Mouse (Mus musculus) intestine, postnatal 0 days (tissue): ENCODE measurements around the gene Vmn2r31. TPM values are rescaled to one million over a fixed set of nuclear protein-coding genes. Genes with fewer than 3 reads are reported as not detected.
"Not testable (repeated sequence)": the region's sequence is repeated elsewhere in the genome, so short reads cannot be mapped to it uniquely, and the experiment has no call there.

ENCODE experiments used
- ATAC-seq: fragments of 200-750 bp; cut with Nextera tagmentation; 2 replicates; pipeline ENCODE4 v1.8.0; 2017; ENCODE audit warnings: mild to moderate bottlenecking, moderate TSS enrichment, moderate library complexity
- H3K27ac ChIP-seq: fragments of 300-500 bp; sonication (generic); 2 replicates; pipeline ENCODE4 v1.5.1; 2014; ENCODE audit warnings: mild to moderate bottlenecking, low read depth, low read length, moderate library complexity
- H3K27me3 ChIP-seq: fragments of 300-500 bp; sonication (generic); replicated peaks from 2 replicates; pipeline ENCODE4 v1.6.1; 2014; ENCODE audit warnings: low read length, mixed read lengths; ENCODE audit not compliant: control insufficient read depth, insufficient read depth
- H3K36me3 ChIP-seq: fragments of 300-500 bp; sonication (generic); 2 replicates; pipeline ENCODE4 v1.6.1; 2014; ENCODE audit warnings: mild to moderate bottlenecking, moderate library complexity; ENCODE audit not compliant: control insufficient read depth, insufficient read depth
- H3K4me1 ChIP-seq: fragments of 300-500 bp; sonication (generic); replicated peaks from 2 replicates; pipeline ENCODE4 v1.6.1; 2014; ENCODE audit warnings: antibody characterized with exemption, low read length, mixed read lengths; ENCODE audit not compliant: control insufficient read depth, insufficient read depth
- H3K4me2 ChIP-seq: fragments of 300-500 bp; sonication (generic); replicated peaks from 2 replicates; pipeline ENCODE4 v1.6.1; 2014; ENCODE audit warnings: low read depth, mild to moderate bottlenecking, moderate library complexity
- H3K4me3 ChIP-seq: fragments of 300-500 bp; sonication (generic); 2 replicates; pipeline ENCODE4 v1.5.1; 2014; ENCODE audit warnings: low read depth, low read length
- H3K9ac ChIP-seq: fragments of 300-500 bp; sonication (generic); 2 replicates; pipeline ENCODE4 v1.6.1; 2014; ENCODE audit warnings: mild to moderate bottlenecking, low read depth, low read length
- H3K9me3 ChIP-seq: fragments of 300-500 bp; sonication (generic); 2 replicates; pipeline ENCODE4 v1.6.1; 2016; ENCODE audit warnings: mixed run types; ENCODE audit not compliant: control insufficient read depth
- WGBS: fragments of 180-500 bp; shearing (Covaris S2); extraction: QIAGEN DNeasy Blood & Tissue Kit; methylation state at CpG from one replicate; pipeline ENCODE4 v1.1.7; 2014; 5-methylcytosine and 5-hydroxymethylcytosine counted together
- polyA plus RNA-seq: library from polyadenylated mRNA; unstranded; fragments of >200 nt; fragmentation: Nextera tagmentation; extraction: Ambion mirVana; gene quantifications from 2 replicates; pipeline ENCODE4 v1.2.1, GENCODE M21; 2015

Gene Vmn2r31
- not detected in 2 replicates for polyA plus RNA-seq

DNA sequence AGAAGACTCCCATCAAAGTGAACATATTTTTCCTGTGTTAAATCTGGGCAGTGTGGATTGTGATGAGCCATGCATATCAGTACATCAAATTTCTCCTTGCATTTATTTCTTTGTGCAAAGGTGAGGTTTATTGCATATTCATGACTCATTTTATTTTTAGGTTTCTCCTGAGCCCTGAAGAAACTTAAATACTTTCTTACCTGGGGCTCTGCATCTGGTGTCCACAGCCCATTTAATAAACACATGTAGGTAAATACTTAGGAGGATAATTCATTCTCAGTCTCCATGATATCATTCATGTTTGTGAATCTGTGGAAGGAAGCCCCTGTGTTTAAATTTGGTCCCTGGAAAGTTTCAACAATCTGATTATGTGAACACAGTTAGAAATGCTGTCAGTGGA lies at the start of gene Vmn2r31:
TSS of gene Vmn2r31 (minus strand) at position 101 of the 400 bp plus-strand sequence.
- H3K4me3 ChIP-seq, H3K9me3 ChIP-seq, H3K4me2 ChIP-seq, ATAC-seq, H3K9ac ChIP-seq, H3K27ac ChIP-seq, H3K36me3 ChIP-seq, H3K27me3 ChIP-seq, H3K4me1 ChIP-seq: not testable (repeated sequence)

DNA sequence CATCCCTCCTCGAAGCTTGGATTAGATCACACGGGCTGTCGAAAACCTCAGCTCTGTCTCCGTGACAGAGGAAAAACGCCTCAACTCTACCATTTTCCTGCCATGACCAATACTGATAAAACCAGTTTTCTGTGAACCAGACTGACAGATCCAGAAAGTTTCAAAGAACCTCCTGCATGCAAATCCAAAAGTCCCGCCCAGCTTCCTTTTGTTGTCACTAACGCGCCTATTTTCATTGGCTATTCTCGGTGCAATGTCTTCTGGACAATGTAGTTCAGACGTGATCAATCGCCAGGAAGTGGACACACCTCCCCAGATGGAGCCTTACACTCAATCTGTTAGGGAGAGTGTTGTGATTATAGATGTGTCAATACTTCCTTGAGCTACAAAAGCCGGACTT lies 25.1 kb downstream of the Vmn2r31 start, which contains the start of gene Gm45783:
TSS of gene Gm45783 (minus strand) at position 143 of the 400 bp plus-strand sequence.
- H3K4me3 ChIP-seq, result not testable (repeated sequence)
- 46% methylated on average over 12 of the region's 12 CpGs for WGBS

DNA sequence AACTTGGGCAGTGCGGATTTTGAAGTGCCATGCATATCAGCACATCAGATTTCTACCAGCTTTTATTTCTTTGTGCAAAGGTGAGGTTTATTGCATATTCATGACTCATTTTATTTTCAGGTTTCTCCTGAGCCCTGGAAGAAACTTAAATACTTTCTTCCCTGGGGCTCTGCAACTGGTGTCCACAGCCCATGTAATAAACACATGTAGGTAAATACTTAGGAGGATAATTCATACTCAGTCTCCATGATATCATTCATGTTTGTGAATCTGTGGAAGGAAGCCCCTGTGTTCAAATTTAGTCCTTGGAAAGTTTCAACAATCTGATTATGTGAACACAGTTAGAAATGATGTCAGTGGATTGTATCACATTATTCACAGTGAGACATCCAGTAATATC lies 62.0 kb downstream of the Vmn2r31 start, which contains the start of gene Vmn2r30:
TSS of gene Vmn2r30 (minus strand) at position 101 of the 400 bp plus-strand sequence.
- H3K27me3 ChIP-seq, H3K4me2 ChIP-seq, H3K36me3 ChIP-seq, H3K4me3 ChIP-seq, ATAC-seq, H3K9me3 ChIP-seq, H3K27ac ChIP-seq, H3K9ac ChIP-seq, H3K4me1 ChIP-seq: not testable (repeated sequence)
- no CpG with 5 or more reads among the region's 1 CpGs for WGBS

More for the DNA sequence above, 25.1 kb downstream of the Vmn2r31 start, which contains the start of gene Gm45783:
- not testable (repeated sequence) for H3K9ac ChIP-seq, H3K4me1 ChIP-seq, H3K4me2 ChIP-seq, H3K27ac ChIP-seq, H3K27me3 ChIP-seq, H3K9me3 ChIP-seq, H3K36me3 ChIP-seq, ATAC-seq

Other genes with a start within 250 kb of the Vmn2r31 start
- 0.98 and 1.0 TPM in 2 replicates for gene Zfp418, start 228.4 kb downstream of the Vmn2r31 start, polyA plus RNA-seq
- 2.0 and 2.3 TPM in 2 replicates for gene Zfp772, start 189.7 kb downstream of the Vmn2r31 start, polyA plus RNA-seq
- 0.09 TPM in 1 of 2 replicates, not detected in the other for gene Vmn2r29, start 152.4 kb downstream of the Vmn2r31 start, polyA plus RNA-seq
- 0.98 and 1.6 TPM in 2 replicates for gene Gm45844, start 121.4 kb downstream of the Vmn2r31 start, polyA plus RNA-seq
- gene Clcn4, start 98.9 kb downstream of the Vmn2r31 start, polyA plus RNA-seq, result 31.9 and 32.0 TPM in 2 replicates
- gene Vmn2r30, start 62.1 kb downstream of the Vmn2r31 start, polyA plus RNA-seq, result not detected in 2 replicates
- not detected in 2 replicates for gene Gm45783, start 25.1 kb downstream of the Vmn2r31 start, polyA plus RNA-seq
- not detected in 2 replicates for gene Vmn2r32, start 80.3 kb upstream of the Vmn2r31 start, polyA plus RNA-seq
- gene Vmn2r33, start 167.1 kb upstream of the Vmn2r31 start, polyA plus RNA-seq, result not detected in 2 replicates